Mouse (Mus musculus) stomach, postnatal 0 days (tissue): ENCODE measurements around the gene Galnt7. TPM values are rescaled to one million over a fixed set of nuclear protein-coding genes. Genes with fewer than 3 reads are reported as not detected.

Experiments used
- ATAC-seq: fragments of 200-750 bp; cut with Nextera tagmentation; 2 replicates; pipeline ENCODE4 v1.8.0; 2017; ENCODE audit not compliant: low FRiP score, low TSS enrichment
- DNase-seq: peaks from one replicate; pipeline ENCODE4 v3.0.0-alpha.2; 2016; ENCODE audit warnings: low spot score
- H3K27ac ChIP-seq: fragments of 300-500 bp; sonication (generic); replicated peaks from 2 replicates; pipeline ENCODE4 v1.5.1; 2014; ENCODE audit warnings: mild to moderate bottlenecking, control low read depth
- H3K27me3 ChIP-seq: fragments of 300-500 bp; sonication (generic); 2 replicates; pipeline ENCODE4 v1.6.1; 2014; ENCODE audit warnings: low read length; ENCODE audit not compliant: control insufficient read depth, insufficient read depth
- H3K36me3 ChIP-seq: fragments of 300-500 bp; sonication (generic); 2 replicates; pipeline ENCODE4 v1.6.1; 2014; ENCODE audit warnings: low read length, mixed read lengths; ENCODE audit not compliant: control insufficient read depth, insufficient read depth
- H3K4me1 ChIP-seq: fragments of 300-500 bp; sonication (generic); replicated peaks from 2 replicates; pipeline ENCODE4 v1.6.1; 2014; ENCODE audit warnings: antibody characterized with exemption; ENCODE audit not compliant: control insufficient read depth, insufficient read depth
- H3K4me2 ChIP-seq: fragments of 300-500 bp; sonication (generic); replicated peaks from 2 replicates; pipeline ENCODE4 v1.6.1; 2014; ENCODE audit warnings: low read depth, mild to moderate bottlenecking, control low read depth, moderate library complexity
- H3K4me3 ChIP-seq: fragments of 300-500 bp; sonication (generic); 2 replicates; pipeline ENCODE4 v1.5.1; 2014; ENCODE audit warnings: low read depth, low read length, control low read depth
- H3K9ac ChIP-seq: fragments of 300-500 bp; sonication (generic); 2 replicates; pipeline ENCODE4 v1.6.1; 2014; ENCODE audit warnings: mild to moderate bottlenecking, low read length, control low read depth, mixed read lengths
- H3K9me3 ChIP-seq: fragments of 300-500 bp; sonication (generic); 2 replicates; pipeline ENCODE4 v1.6.1; 2016; ENCODE audit warnings: low read length; ENCODE audit not compliant: control insufficient read depth
- CTCF ChIP-seq: IDR thresholded peaks from 2 replicates; pipeline ENCODE4 v1.5.1; 2016; ENCODE audit warnings: antibody characterized with exemption, low read depth, mild to moderate bottlenecking, moderate library complexity
- EP300 ChIP-seq: optimal IDR thresholded peaks from 2 replicates; pipeline ENCODE3; 2016; ENCODE audit warnings: antibody characterized with exemption
- WGBS: fragments of 180-500 bp; shearing (Covaris S2); extraction: QIAGEN DNeasy Blood & Tissue Kit; methylation state at CpG from one replicate; pipeline ENCODE4 v1.1.7; 2014; 5-methylcytosine and 5-hydroxymethylcytosine counted together
- polyA plus RNA-seq: library from polyadenylated mRNA; unstranded; fragments of >200 nt; fragmentation: Nextera tagmentation; extraction: Ambion mirVana; gene quantifications from 2 replicates; pipeline ENCODE4 v1.2.1, GENCODE M21; 2015

Gene Galnt7
- 29.6 and 30.6 TPM in 2 replicates for polyA plus RNA-seq

GRCm38 (mm10) chr8:57652456-57653055 is at the start of gene Galnt7:
Gene Galnt7 (minus strand): TSS chr8:57653032.
- H3K27ac ChIP-seq, result peak within 1 kb of the TSS; percentile 98
- peak; percentile 58 for ATAC-seq

GRCm38 (mm10) chr8:57688633-57689032 is 35.8 kb upstream of the Galnt7 start:
- no peak for DNase-seq
- no peak for TF ChIP-seq EP300
- no peaks in the 10 kb centered on the region for H3K9me3 ChIP-seq
- no peak overlapping the region for H3K4me3 ChIP-seq
- no peak overlapping the region for H3K4me2 ChIP-seq
- H3K9ac ChIP-seq, result no peak overlapping the region
- ATAC-seq, result no peak
- H3K27ac ChIP-seq, result no peak overlapping the region
- no peaks in the 10 kb centered on the region for H3K36me3 ChIP-seq
- H3K4me1 ChIP-seq, result no peaks in the 10 kb centered on the region
- WGBS, result 38% methylated on average over 7 of the region's 7 CpGs
- H3K27me3 ChIP-seq, result no peaks in the 10 kb centered on the region

More at GRCm38 (mm10) chr8:57652456-57653055, at the start of gene Galnt7:
- Histone ChIP-seq H3K9ac (peak within 1 kb of the TSS; percentile 96), H3K4me2 (peak within 1 kb of the TSS; percentile 93), H3K27me3 (no peaks in the 10 kb centered on the region), H3K4me3 (peak within 1 kb of the TSS; percentile 88), H3K9me3 (no peaks in the 10 kb centered on the region), H3K4me1 (no peaks in the 10 kb centered on the region), H3K36me3 (no peaks in the 10 kb centered on the region)
- TF ChIP-seq CTCF, result no peak
- no peak for TF ChIP-seq EP300
- DNase-seq, result peak; percentile 78
- WGBS, result under 1% methylated on average over 34 of the region's 74 CpGs

- no peaks in the 10 kb centered on the region for H3K27me3 ChIP-seq
- WGBS, result 86% methylated on average over 3 of the region's 3 CpGs
- H3K9ac ChIP-seq, result no peak overlapping the region
- no peaks in the 10 kb centered on the region for H3K9me3 ChIP-seq
- no peak overlapping the region for H3K27ac ChIP-seq
- TF ChIP-seq EP300, result no peak
- TF ChIP-seq CTCF, result no peak
- ATAC-seq, result no peak
- no peak overlapping the region for H3K4me3 ChIP-seq
- DNase-seq, result no peak
- H3K36me3 ChIP-seq, result no peaks in the 10 kb centered on the region
- no peaks in the 10 kb centered on the region for H3K4me1 ChIP-seq
- no peak overlapping the region for H3K4me2 ChIP-seq
Observed at GRCm38 (mm10) chr8:57685803-57686202, 33.0 kb upstream of the Galnt7 start.

- Histone ChIP-seq H3K36me3 (no peaks in the 10 kb centered on the region), H3K27me3 (no peaks in the 10 kb centered on the region), H3K27ac (no peak overlapping the region), H3K9me3 (no peaks in the 10 kb centered on the region), H3K4me2 (no peak overlapping the region), H3K9ac (no peak overlapping the region), H3K4me3 (no peak overlapping the region), H3K4me1 (no peaks in the 10 kb centered on the region)
- ATAC-seq (no peak), DNase-seq (no peak)
- WGBS, result 75% methylated on average over 5 of the region's 5 CpGs
- TF ChIP-seq EP300 (no peak), CTCF (no peak)
Observed at GRCm38 (mm10) chr8:57680044-57680443, 27.2 kb upstream of the Galnt7 start.

- 85% methylated on average over 2 of the region's 2 CpGs for WGBS
- no peak for ATAC-seq
- H3K4me1 ChIP-seq, result no peaks in the 10 kb centered on the region
- no peaks in the 10 kb centered on the region for H3K36me3 ChIP-seq
- TF ChIP-seq CTCF, result no peak
- TF ChIP-seq EP300, result no peak
- H3K27ac ChIP-seq, result no peak overlapping the region
- H3K4me2 ChIP-seq, result no peak overlapping the region
- no peaks in the 10 kb centered on the region for H3K27me3 ChIP-seq
- H3K4me3 ChIP-seq, result no peak overlapping the region
- no peak overlapping the region for H3K9ac ChIP-seq
- no peaks in the 10 kb centered on the region for H3K9me3 ChIP-seq
- DNase-seq, result no peak
Observed at GRCm38 (mm10) chr8:57664121-57664520, 11.3 kb upstream of the Galnt7 start.

GRCm38 (mm10) chr8:57660019-57660418 is 7.2 kb upstream of the Galnt7 start:
- TF ChIP-seq EP300 (no peak), CTCF (no peak)
- Histone ChIP-seq H3K36me3 (no peaks in the 10 kb centered on the region), H3K27me3 (no peaks in the 10 kb centered on the region), H3K9me3 (no peaks in the 10 kb centered on the region), H3K9ac (no peak overlapping the region), H3K4me3 (no peak overlapping the region), H3K4me1 (no peaks in the 10 kb centered on the region), H3K4me2 (no peak overlapping the region), H3K27ac (no peak overlapping the region)
- WGBS, result 87% methylated on average over 2 of the region's 2 CpGs
- DNase-seq (no peak), ATAC-seq (no peak)
